Comparison of ENCODE assay signal across 8 mouse cellular contexts in genomic region chr9:48495548-48495932, GRCm38 (mm10). TPM values are rescaled to one million over a fixed set of nuclear protein-coding genes. Genes with fewer than 3 reads are reported as not detected.
DNase-seq lines count a peak whose midpoint lies in the region; ATAC-seq and TF ChIP-seq lines count a peak whose summit lies in the region.

No protein-coding gene starts in this region.

- peaks cover 15% of the 10 kb centered on the region for H3K4me1 ChIP-seq in kidney, embryonic 16.5 days (ENCODE audit: insufficient read depth, low read length)
- H3K4me1 ChIP-seq in bone marrow macrophage, adult 2 months (ENCODE audit: control insufficient read depth, insufficient read depth, low read length): peaks cover 17% of the 10 kb centered on the region
- peaks cover 14% of the 10 kb centered on the region for H3K4me1 ChIP-seq in hindbrain, embryonic 12.5 days

- ATAC-seq in kidney, embryonic 16.5 days (ENCODE audit: low FRiP score, low TSS enrichment): peak; percentile 64; the same call in 1 of the 2 replicates
- peak; percentile 83; the same call in 1 of the 2 replicates for ATAC-seq in hindbrain, embryonic 12.5 days (ENCODE audit: low FRiP score)
- ATAC-seq in megakaryocyte-erythroid progenitor cell, adult 5-6 weeks (replicated peaks; ENCODE audit: low FRiP score, low TSS enrichment, poor library complexity, severe bottlenecking): peak; percentile 51

- H3K4me3 ChIP-seq in kidney, embryonic 16.5 days (ENCODE audit: low read length): peak overlapping the region; percentile 86
- H3K4me3 ChIP-seq in bone marrow macrophage, adult 2 months (ENCODE audit: insufficient read depth, low read length): peak overlapping the region; percentile 75
- H3K4me3 ChIP-seq in hindbrain, embryonic 12.5 days: peak overlapping the region; percentile 89

- no peak for DNase-seq in kidney, postnatal 25 days
- no peak for DNase-seq in adrenal gland, postnatal 4 days (ENCODE audit: low spot score in 2 of 2)
- DNase-seq in left cerebral cortex, adult 18-20 months (ENCODE audit: low spot score in 2 of 2): no peak
- no peak for DNase-seq in spleen, postnatal 36 days (ENCODE audit: low spot score in 2 of 2)

- H3K27ac ChIP-seq in kidney, embryonic 16.5 days (ENCODE audit: low read length): peak overlapping the region; percentile 88
- H3K27ac ChIP-seq in bone marrow macrophage, adult 2 months (ENCODE audit: insufficient read depth, low read depth, low read length): peak overlapping the region; percentile 76
- H3K27ac ChIP-seq in hindbrain, embryonic 12.5 days: peak overlapping the region; percentile 93

- peaks cover 22% of the 10 kb centered on the region for H3K36me3 ChIP-seq in kidney, embryonic 16.5 days (ENCODE audit: insufficient read depth, low read length)
- peaks cover 19% of the 10 kb centered on the region for H3K36me3 ChIP-seq in hindbrain, embryonic 12.5 days

- peak overlapping the region; percentile 97 for H3K9ac ChIP-seq in kidney, embryonic 16.5 days (replicated peaks; ENCODE audit: low read length)
- peak overlapping the region; percentile 93 for H3K9ac ChIP-seq in hindbrain, embryonic 12.5 days

- no peaks in the 10 kb centered on the region for H3K9me3 ChIP-seq in kidney, embryonic 16.5 days (ENCODE audit: low read length)
- H3K9me3 ChIP-seq in hindbrain, embryonic 12.5 days (replicated peaks): no peaks in the 10 kb centered on the region

- TF ChIP-seq POLR2A in bone marrow macrophage, adult 2 months (IDR thresholded peaks at IDR 0.05; ENCODE audit: borderline replicate concordance, low read depth, low read length): no peak

- H3K4me2 ChIP-seq in kidney, embryonic 16.5 days (replicated peaks; ENCODE audit: low read depth, low read length): peak overlapping the region; percentile 85
- peak overlapping the region; percentile 82 for H3K4me2 ChIP-seq in hindbrain, embryonic 12.5 days (replicated peaks)

- H3K27me3 ChIP-seq in kidney, embryonic 16.5 days (ENCODE audit: insufficient read depth, low read length): no peaks in the 10 kb centered on the region
- 0 out of 2 replicates have a peak, but pooled peaks cover 3% of the 10 kb centered on the region for H3K27me3 ChIP-seq in hindbrain, embryonic 12.5 days

- 2% methylated on average over 34 of the region's 34 CpGs for WGBS in kidney, embryonic 16.5 days
- WGBS in hindbrain, embryonic 12.5 days: 4% methylated on average over 34 of the region's 34 CpGs

- TF ChIP-seq CTCF in bone marrow macrophage, adult 2 months (IDR thresholded peaks at IDR 0.05; ENCODE audit: low read depth, low read length): no peak

RNA-seq across cellular contexts. Expression of gene Gm5617, which starts 0.3 kb away (rescaled TPM):
- 31.5 and 34.6 TPM in 2 replicates for polyA plus RNA-seq in kidney, embryonic 16.5 days (2015; fragmentation: Nextera tagmentation; extraction: Ambion mirVana)
- 16.5 and 16.8 TPM in 2 replicates for polyA plus RNA-seq in bone marrow macrophage, adult 2 months (2012; ENCODE audit: insufficient read depth, insufficient read length, missing spikeins)
- polyA plus RNA-seq in hindbrain, embryonic 12.5 days (2016; fragmentation: Nextera tagmentation; extraction: Ambion mirVana): 37.6 and 39.5 TPM in 2 replicates
- 11.3 and 17.5 TPM in 2 replicates for total RNA-seq in megakaryocyte-erythroid progenitor cell, adult 5-6 weeks (2014; fragmentation: Nextera tagmentation)
- 1.4 and 8.0 TPM in 2 replicates for total RNA-seq in megakaryocyte-erythroid progenitor cell, adult 5-6 weeks (2017)
- 10 to 100 TPM; 25.7 to 26.9 TPM for total RNA-seq in adrenal gland, postnatal 4 days (2021)
- total RNA-seq in left cerebral cortex, adult 18-20 months (2021): 1 to 10 TPM; 8.6 to 9.4 TPM

RNA-seq across cellular contexts. Expression of gene Rbm7, which starts 0.4 kb away (rescaled TPM):
- 122 and 126 TPM in 2 replicates for polyA plus RNA-seq in kidney, embryonic 16.5 days (2015; fragmentation: Nextera tagmentation; extraction: Ambion mirVana)
- 89.5 and 99.3 TPM in 2 replicates for polyA plus RNA-seq in bone marrow macrophage, adult 2 months (2012; ENCODE audit: insufficient read depth, insufficient read length, missing spikeins)
- polyA plus RNA-seq in hindbrain, embryonic 12.5 days (2016; fragmentation: Nextera tagmentation; extraction: Ambion mirVana): 100 and 101 TPM in 2 replicates
- total RNA-seq in megakaryocyte-erythroid progenitor cell, adult 5-6 weeks (2014; fragmentation: Nextera tagmentation): 76.9 and 82.0 TPM in 2 replicates
- total RNA-seq in megakaryocyte-erythroid progenitor cell, adult 5-6 weeks (2017): 102 and 112 TPM in 2 replicates
- total RNA-seq in adrenal gland, postnatal 4 days (2021): 10 to 100 TPM; 72.9 to 85.9 TPM
- 10 to 100 TPM; 33.8 to 34.2 TPM for total RNA-seq in left cerebral cortex, adult 18-20 months (2021)

RNA-seq across cellular contexts. Expression of gene Rexo2, which starts 15.1 kb away (rescaled TPM):
- 110 and 118 TPM in 2 replicates for polyA plus RNA-seq in kidney, embryonic 16.5 days (2015; fragmentation: Nextera tagmentation; extraction: Ambion mirVana)
- 88.1 and 97.5 TPM in 2 replicates for polyA plus RNA-seq in bone marrow macrophage, adult 2 months (2012; ENCODE audit: insufficient read depth, insufficient read length, missing spikeins)
- polyA plus RNA-seq in hindbrain, embryonic 12.5 days (2016; fragmentation: Nextera tagmentation; extraction: Ambion mirVana): 81.3 and 85.6 TPM in 2 replicates
- 209 and 214 TPM in 2 replicates for total RNA-seq in megakaryocyte-erythroid progenitor cell, adult 5-6 weeks (2014; fragmentation: Nextera tagmentation)
- 319 and 373 TPM in 2 replicates for total RNA-seq in megakaryocyte-erythroid progenitor cell, adult 5-6 weeks (2017)
- 10 to 100 TPM; 63.8 to 65.4 TPM for total RNA-seq in adrenal gland, postnatal 4 days (2021)
- total RNA-seq in left cerebral cortex, adult 18-20 months (2021): 100 to 1,000 TPM in 1 of 2 experiments, 10 to 100 TPM in 1; 97.6 to 103 TPM
